Mouse (Mus musculus) spleen, adult 2 months (tissue): Measurements from ENCODE around the gene Adprm.

Source experiments
- CTCF ChIP-seq: fragments of 200-500 bp; IDR thresholded peaks from 2 replicates; pipeline ENCODE4 v1.5.1; 2011; ENCODE audit warnings: mild to moderate bottlenecking, inconsistent platforms; ENCODE audit not compliant: insufficient read depth, insufficient read length, insufficient replicate concordance; ENCODE audit errors: extremely low read depth
- POLR2A ChIP-seq: fragments of 200-500 bp; IDR thresholded peaks from 2 replicates; pipeline ENCODE4 v1.6.1; 2011; ENCODE audit warnings: low read depth, low read length, inconsistent platforms

DNA sequence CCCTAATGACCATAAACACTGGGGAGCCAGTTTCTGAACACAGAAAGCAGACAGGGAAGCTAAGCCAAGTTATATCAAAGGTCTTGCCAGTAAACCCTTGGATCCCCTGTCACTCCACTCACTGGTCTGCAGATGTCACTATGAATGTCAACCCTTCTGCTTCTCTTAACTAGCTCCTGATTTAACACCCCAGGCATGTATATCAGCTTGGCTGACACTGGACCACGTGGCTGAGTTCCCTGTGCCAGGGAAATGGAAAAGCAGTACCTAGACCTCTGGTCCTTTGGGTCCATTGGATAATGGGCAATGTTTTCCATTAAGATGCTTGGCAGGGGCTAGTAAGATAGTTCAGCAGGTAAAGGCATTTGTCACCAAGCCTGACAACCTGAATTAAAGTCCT is 58.7 kb downstream of the Adprm start:
- TF ChIP-seq CTCF, result no peak
- no peak for TF ChIP-seq POLR2A
